Mouse (Mus musculus) activated CD4-positive, CD25-positive, alpha-beta regulatory T cell, adult 4 months (primary cell): ENCODE results near the gene Ddt. TPM values are rescaled to one million over a fixed set of nuclear protein-coding genes. Genes with fewer than 3 reads are reported as not detected.
A peak's percentile ranks its signal among the peaks of the same experiment; 100 is the strongest.

Experiments
- ATAC-seq: one replicate; pipeline ENCODE4 v1.8.0; 2017
- polyA plus RNA-seq, 2 experiments: library from polyadenylated mRNA; unstranded; fragments of 100-300 nt; shearing (Covaris generic); gene quantifications; one replicate each; pipeline ENCODE4 v1.2.1; 2017

Gene Ddt
- polyA plus RNA-seq = 100 to 1,000 TPM in 1 of 2 experiments, 10 to 100 TPM in 1; 78.9 to 104 TPM

DNA sequence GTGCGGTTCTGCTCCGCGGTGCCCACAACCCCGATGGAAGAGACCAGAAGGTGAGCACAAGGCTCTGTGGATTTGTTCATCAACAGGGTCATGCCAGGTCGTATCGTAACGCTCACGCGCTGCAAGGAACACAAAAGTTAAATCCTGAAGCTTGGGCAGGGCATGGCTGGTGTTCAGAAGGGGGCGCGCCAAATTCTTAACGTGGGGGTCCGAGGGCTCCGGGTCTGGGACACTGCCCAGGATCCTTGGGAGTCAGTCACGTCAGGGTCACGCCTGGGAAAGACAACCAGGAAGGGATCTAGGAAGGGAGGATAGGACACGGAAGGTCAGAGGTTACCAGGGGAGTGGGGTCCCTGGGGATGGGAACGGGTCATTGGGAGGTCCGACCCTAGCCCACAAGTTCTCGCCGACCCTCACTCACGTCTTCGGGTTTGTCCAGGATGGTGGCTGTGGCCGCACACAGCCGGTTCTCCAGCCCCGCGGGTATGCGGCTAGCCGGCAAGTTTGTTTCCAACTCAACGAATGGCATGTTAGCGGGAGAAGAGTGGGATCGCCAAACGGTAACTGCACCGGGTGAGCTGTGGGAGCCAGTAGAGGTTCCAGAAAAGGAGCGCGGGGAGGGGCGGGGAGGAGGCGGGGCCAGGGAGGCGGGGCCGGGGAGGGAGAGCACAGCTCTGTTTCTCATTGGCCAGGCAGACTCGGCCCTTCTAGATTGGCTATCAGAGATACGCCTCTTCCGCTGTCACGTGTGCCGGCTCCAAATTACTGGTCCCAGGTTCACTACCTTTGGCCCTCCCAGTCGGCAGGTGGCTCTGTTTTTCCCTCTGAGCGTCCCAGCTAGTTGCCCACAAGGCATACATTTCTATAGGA is at the start of gene Ddt:
Gene Ddt, minus strand, starts transcription at position 620 of the 870 bp plus-strand sequence.
- peak; percentile 100 for ATAC-seq

GRCm38 (mm10) chr10:75822443-75822842 is 49.2 kb upstream of the Ddt start, which contains the start of gene Gstt4:
Gene Gstt4, minus strand, starts transcription at chr10:75822543.
- no peak for ATAC-seq

DNA sequence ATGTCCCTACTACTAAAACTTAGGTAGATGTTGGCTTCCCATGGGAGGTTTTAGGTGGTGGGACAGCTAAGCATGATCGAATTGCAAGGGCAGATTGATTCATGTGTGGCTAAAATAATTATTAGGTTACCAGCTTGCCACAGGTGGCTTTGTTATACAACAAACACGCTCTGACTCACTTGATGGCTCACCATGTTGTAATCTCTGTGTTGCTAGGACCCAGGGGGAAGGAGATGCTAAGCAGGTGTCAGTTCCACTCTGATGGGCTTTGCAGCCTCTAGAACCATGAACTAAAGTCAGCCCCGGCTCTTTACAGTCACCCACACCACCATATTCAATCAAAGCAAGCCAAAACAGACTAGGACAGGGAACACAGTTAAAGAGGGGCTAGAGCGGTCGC is 46.7 kb upstream of the Ddt start:
- no peak for ATAC-seq

- no peak for ATAC-seq
These were observed 45.4 kb upstream of the Ddt start for GRCm38 (mm10) chr10:75818641-75819040.

GRCm38 (mm10) chr10:75804217-75804616 is 31.0 kb upstream of the Ddt start:
- no peak for ATAC-seq

- peak; percentile 47 for ATAC-seq
These were observed 25.0 kb upstream of the Ddt start, which contains the start of gene Gstt1 for GRCm38 (mm10) chr10:75798176-75798696. Gene Gstt1, minus strand, starts transcription at chr10:75798584.

DNA sequence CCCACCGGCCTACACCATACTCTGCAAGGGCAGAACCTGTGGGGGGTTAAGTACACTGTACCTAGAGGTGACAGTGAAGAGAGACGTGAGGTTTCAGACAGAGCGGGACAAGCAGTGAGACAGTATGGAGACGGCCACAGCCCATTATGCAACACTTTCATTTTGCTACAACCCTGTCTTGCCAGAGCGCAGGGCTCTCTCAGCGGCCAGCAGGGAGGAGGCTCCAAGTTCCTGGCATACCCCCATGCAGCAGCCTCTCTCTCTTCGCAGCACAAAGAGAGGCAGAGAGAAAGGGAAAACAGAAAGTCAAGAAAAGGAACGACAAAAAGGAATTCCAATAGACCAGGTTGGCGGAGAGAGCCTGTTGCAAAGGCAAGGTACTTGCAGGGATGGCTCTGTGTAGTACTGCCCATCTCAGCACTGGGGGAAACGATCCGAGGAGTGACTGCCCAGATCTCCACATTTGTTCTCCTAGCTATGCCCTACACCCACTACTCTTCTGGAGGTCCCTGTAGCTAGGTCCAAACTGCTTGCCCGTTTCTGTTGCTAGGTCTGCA is 24.5 kb upstream of the Ddt start:
- peak; percentile 63 for ATAC-seq

DNA sequence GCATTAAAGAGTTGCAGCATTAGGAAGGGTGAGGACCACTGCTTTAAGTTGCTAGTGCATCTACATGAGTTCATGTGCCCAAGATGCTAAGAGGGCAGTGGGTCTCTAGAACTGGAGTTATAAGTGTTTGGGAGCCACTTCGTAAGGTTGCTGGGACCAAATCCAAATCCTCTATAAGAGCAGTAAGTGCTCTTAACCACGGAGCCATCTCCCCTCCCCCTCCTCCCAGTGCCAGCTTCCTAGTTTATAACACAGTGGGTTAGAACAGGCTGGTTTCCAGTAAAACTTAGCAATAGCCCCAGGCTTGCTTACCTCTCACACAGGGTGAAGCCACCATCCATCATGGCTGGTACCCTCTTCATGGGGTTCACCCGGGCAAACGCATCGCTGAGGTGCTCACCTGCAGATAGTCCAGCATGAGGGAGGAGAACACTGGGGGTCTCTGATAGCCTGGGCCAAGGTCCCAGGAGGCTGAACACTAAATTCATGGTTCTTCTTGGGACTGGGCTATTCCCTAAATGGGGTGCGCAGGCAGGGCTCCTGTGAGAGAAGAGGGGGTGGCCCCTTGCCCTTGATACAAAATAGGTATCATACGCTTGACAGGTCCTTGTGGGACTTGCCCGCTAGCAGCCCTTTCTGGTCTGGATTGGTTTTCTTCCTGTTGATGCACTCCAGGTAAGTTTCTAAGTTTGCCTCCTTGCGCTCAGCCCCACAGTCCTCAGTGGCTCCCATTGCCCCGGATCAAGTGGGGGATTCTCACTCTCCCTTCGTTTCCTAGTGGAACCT is 23.7 kb upstream of the Ddt start:
- ATAC-seq = no peak

DNA sequence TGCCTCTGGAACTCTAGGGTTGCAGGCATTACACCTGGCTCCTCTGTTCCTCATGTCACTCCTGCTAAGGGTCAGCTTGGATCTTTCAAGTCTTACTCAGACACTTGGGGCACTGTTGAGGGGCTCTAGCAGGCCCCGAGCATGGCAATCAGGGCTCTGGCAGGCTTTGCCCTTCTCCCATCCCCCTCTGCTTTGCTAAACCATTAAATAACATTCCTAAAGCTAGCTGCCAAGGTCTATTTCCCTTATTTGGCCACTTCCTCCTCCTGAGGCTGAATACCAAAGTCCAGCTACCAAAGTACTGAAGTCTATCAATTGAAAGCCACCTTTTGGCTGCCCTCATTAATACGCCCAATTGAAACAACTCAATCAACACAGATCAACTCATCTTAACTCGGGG is 21.7 kb upstream of the Ddt start:
- ATAC-seq = no peak

DNA sequence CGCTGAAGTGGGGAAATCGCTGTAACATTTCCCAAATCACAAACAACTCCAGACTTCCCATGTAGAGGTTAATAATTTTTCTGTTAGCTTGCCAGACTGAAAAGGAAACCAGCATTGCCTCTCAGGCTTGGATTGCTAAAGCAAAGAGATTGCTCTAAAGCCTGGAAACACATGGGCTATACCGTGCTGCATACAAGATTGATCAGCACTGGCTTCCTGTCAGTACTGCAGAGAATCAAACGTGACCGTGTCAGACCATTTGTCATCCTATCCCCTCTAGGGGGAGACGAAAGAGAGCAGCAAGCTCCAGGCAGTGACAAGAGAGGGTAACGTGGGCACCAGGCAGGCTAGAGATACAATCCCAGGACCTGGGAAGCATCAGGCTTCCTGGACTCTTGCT is 17.6 kb upstream of the Ddt start:
- ATAC-seq = peak; percentile 49

GRCm38 (mm10) chr10:75789841-75790240 is 16.6 kb upstream of the Ddt start:
- ATAC-seq = no peak

- ATAC-seq = no peak
These were observed 16.0 kb upstream of the Ddt start for GRCm38 (mm10) chr10:75789081-75789735.

DNA sequence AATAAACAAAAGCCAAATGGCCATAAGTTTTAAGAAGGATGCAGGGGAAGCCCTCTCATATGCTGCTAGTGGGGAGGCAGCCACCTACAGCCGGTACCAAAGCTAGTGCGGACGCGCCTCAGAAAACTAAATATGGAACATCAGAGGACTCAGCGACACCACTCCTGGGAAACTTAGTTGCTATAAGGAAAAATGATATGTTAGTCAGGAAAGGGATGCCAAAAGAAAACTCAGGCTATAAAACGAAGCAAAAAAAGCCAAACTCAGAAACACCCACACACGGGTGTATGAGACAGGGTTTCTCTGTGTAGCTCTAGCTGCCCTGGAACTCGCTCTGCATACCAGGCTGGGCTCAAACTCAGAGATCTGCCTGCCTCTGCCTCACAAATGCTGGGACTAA is 15.1 kb upstream of the Ddt start:
- ATAC-seq = no peak

DNA sequence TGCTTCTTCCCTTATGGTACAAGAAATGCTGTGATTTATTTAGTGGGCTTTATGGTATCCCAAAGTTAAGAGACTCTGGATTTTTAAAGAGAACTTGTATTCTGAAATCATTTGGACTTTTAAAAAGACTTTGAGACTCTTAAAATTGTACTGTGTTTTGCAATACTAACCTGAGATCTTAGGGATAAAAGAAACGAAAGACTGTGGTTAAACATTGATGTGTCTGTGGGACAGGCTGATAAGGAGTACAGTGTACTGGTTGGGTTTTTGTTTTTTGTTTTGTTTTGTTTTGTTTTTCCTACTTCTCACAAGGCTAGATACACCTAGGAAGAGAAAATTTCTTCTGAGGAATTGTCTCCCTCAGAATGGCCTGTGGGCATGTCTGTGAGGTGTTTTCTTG is 12.2 kb upstream of the Ddt start:
- ATAC-seq = no peak

- peak; percentile 50 for ATAC-seq
These were observed 7.8 kb upstream of the Ddt start, which contains the start of the genes Gm20441 and Gstt3 for GRCm38 (mm10) chr10:75780769-75781578. Gene Gm20441, minus strand, starts transcription at chr10:75780954. Gene Gstt3, minus strand, starts transcription at chr10:75781414.

DNA sequence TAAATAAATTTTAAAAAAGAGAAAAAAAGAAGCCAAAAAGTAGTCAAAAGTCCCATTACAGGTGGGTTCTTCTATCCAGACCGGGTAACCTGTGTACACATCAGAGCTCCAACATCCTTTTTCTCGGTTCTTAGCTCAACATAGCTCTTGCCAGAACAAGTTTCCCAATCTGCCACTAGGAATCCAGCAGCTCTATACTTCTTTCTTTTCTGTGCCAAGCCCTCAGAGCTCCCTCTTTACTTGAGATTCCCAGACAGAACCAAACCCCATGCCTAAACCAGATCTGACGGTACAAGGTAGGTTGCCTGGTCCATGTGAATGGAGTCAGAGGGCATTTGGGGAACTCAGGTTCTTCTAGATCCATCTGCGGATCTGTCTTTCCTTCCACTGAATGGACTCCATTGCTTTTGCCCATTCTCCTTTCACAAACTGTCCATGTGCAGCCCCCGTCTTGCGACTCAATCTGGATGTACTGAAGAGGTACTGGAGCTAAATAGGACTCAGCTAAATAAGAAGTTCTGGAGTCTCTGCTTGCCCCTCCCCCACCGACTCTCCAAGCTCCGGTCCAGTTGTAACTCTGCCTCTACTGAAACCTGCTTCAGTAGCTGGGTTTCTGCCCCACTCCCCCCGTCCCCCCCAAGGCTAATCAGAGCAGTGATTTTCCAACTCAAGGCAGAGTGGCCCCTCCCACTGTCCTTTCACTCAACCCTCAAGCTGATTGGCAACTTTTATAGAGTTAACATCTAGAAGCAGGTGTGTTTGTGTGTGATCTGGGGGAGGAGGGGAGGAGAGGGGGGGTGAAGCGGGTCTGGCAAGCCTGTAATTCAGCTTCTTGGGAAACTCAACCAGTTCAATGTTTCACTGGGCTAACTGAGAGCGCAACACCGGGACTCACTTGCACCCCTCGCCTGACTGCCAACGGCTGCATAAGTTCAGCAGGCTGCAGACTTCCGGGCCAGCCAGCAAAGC is 6.3 kb upstream of the Ddt start:
- no peak for ATAC-seq

DNA sequence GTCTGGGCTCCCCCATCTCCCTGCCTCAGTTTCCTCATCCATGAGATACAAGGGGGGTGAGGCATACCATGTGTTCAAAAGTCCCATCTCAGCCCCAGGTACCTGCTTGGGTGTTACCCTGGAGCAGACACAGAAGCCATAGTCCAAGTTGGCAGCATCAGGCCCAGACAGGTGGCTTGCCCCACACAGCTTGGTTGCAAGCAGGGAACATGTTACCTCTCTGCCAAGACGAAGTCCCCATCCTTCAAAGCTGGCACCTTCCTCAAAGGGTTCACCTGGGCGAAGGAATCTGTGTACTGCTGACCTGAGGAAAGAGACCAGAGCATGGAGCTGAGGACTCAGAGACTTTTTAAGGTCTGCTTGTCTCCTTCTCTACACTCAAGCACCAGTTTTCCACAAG is 4.7 kb upstream of the Ddt start:
- ATAC-seq = no peak

- no peak for ATAC-seq
These were observed 3.3 kb upstream of the Ddt start for GRCm38 (mm10) chr10:75776562-75776961.

- no peak for ATAC-seq
These were observed 1.4 kb upstream of the Ddt start for GRCm38 (mm10) chr10:75774587-75774986.

- ATAC-seq = no peak
These were observed 888 bp upstream of the Ddt start for GRCm38 (mm10) chr10:75774102-75774501.
